Mouse (Mus musculus) urinary bladder, postnatal 4 days (tissue): Measurements from ENCODE around the gene Clcnkb.

ENCODE experiments used
- DNase-seq, 2 experiments: peaks; one replicate each; pipeline ENCODE4 v3.0.0; 2021 to 2022; ENCODE audit warnings: low spot score in 2 of 2

Gene Clcnkb

DNA sequence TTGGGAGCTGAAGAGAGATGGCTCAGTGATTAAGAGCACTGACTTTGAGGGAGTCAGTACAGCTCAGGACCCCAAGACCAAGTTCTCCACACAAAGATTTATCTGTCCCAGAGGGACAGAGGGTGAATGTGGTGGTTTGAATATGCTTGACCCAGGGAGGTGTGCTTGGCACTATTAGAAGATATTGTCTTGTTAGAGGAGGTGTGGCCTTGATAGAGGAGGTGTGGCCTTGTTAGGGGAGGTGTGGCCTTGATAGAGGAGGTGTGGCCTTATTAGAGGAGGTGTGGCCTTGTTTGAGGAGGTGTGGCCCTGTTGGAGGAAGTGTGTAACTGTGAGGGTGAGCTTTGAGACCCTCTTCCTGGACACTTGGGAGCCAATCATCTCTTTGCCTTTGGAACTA is 58.0 kb downstream of the Clcnkb start:
- no peak for DNase-seq
